Mouse (Mus musculus): Measurements from ENCODE around the gene Fhl1.
A peak's percentile ranks its signal among the peaks of the same experiment; 100 is the strongest.

Gene Fhl1

DNA sequence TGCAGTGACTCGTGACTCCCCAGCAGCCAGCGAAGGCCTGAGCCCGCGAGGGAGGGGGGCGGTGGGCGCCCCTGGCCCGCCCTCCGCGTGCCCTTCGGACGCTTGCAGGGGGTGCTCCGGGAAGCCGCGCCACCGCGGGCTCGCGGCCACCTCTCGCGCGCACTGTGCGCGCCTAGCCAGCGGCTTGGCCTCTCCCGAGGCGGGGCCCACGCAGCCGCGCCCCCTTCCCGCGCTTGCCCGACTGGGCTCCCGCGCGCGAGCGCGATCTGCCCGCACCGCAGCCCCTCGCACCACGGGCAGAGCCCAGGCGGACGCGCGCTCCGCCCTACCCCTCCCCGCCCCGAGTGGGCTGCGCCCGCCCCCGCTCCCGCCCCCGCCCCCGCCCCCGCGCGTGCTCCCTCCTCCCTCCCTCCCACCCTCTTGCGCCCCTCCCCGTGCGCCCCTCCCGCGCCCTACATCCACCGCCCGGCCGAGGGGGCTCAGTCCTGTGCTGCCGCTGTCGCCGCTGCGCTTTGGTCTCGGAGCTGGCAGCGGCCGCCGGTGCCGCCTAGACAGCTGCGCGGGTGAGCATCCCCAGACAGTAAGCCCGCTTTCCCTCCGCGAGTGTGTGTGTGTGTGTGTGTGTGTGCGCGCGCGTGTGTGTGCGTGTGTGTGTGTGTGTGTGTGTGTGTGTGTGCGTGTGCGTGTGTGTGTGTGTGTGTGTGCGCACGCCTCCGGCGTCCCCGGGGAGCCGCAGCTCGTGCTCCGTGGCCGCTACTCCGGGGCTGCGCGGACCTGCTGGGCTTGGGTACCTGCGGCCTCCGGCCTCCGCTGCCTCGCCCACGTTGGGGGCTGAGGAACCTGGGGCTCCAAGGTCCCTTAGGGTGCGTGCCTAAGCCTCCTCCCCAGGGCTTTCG, at the start of gene Fhl1:
Gene Fhl1 (plus strand): TSS at position 482 of the 896 bp plus-strand sequence.
- DNase-seq (ENCODE audit: low read depth), result no peak

- peak; percentile 20 for DNase-seq (ENCODE audit: low read depth)
Observed at GRCm38 (mm10) chrX:56682156-56682720, 49.3 kb upstream of the Fhl1 start.

- DNase-seq (ENCODE audit: low read depth), result no peak
Observed at GRCm38 (mm10) chrX:56683521-56683920, 48.1 kb upstream of the Fhl1 start.

DNA sequence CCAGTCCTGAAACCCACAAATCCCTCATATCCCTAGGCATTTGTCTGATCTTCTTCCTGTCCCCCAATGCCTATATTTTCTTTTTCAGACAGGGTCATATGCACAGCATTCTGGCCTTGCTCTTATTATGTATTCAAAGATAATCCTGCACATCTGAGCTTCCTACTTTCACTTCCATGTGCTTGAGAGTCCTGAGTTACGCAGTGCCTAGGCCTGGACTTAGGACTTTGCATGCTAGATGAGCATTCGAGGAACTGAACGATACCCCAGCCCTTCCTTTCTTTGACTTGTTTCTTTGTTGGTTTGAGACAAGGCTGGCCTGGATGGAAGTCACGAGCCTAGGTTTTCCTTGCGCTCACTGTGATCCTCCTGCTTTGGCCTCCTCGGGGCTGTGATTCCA, 39.0 kb upstream of the Fhl1 start:
- no peak for DNase-seq (ENCODE audit: low read depth)

- no peak for DNase-seq (ENCODE audit: low read depth)
Observed at GRCm38 (mm10) chrX:56694539-56694938, 37.0 kb upstream of the Fhl1 start.

DNA sequence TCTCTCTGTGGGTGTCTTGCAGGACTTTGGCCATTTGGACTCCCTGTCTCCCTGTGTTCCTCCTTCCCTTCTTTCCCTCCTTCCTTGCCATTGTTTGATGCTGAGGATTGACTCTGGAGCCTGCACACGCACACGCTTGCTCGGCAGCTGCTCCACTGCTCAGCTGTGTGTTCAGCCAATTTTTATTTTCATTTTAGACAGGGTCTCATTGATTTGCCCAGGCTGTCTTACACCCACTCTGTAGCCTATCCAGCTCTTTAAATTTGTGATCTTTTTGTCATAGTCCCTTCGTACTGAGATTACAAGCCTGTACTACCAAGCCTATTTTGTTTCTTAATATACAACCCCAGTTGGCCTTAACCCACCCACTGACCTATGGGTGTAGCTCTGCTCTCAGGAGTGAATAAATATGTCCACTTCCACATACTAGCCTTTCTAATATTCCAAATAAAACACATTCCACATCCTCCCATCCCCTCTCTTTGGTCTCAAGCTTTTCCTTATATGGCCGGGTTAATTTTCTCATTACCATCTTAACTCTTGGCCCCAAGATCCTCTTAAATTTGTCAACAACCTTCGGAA, 34.3 kb upstream of the Fhl1 start:
- DNase-seq (ENCODE audit: low read depth), result no peak

DNA sequence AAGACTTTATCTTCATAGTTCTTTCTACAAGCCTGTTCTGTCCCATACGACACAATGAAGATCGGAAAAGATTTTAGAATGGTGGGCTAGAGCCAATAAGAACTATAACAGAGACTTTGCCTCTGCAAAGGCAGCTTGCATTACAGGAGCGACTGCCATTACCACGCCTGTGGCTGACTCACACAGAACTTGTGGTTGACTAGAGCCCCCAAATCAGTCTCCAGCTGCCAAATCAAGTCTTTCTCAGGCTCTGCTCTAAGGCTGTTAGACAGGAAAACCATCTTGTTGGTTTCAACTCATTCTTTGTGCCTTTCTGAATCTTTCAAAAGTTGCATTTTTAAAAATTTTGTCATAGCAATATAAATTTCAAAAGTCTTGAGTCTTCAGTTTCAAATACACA, 33.7 kb upstream of the Fhl1 start:
- DNase-seq (ENCODE audit: low read depth), result peak; percentile 31

GRCm38 (mm10) chrX:56701261-56701660, 30.3 kb upstream of the Fhl1 start:
- no peak for DNase-seq (ENCODE audit: low read depth)

GRCm38 (mm10) chrX:56703965-56704562, 27.5 kb upstream of the Fhl1 start:
- peak; percentile 32 for DNase-seq (ENCODE audit: low read depth)

- no peak for DNase-seq (ENCODE audit: low read depth)
Observed at GRCm38 (mm10) chrX:56708592-56709370, 22.8 kb upstream of the Fhl1 start.

DNA sequence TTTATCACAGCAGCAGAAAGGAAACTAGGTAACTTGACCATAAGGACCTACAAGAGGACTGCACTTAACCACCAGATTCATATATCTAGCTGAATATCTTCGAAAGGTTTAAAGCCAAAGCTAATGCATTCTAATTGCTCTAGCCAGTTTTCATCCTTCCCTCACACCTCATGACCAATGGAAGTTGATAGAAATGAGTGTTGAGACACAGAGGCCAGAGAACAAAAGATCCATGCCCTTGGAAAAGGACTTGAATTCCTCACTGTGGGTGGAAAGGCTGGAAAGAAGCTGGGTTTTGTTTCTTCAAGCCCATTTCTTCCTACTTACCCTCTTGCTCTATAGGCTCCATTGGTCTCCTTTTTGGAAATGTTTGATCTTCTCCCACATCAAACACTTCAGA, 21.1 kb upstream of the Fhl1 start:
- DNase-seq (ENCODE audit: low read depth), result no peak

GRCm38 (mm10) chrX:56712666-56713065, 18.9 kb upstream of the Fhl1 start:
- no peak for DNase-seq (ENCODE audit: low read depth)

GRCm38 (mm10) chrX:56722559-56722958, 9.0 kb upstream of the Fhl1 start:
- no peak for DNase-seq (ENCODE audit: low read depth)

GRCm38 (mm10) chrX:56728507-56728906, 3.1 kb upstream of the Fhl1 start:
- no peak for DNase-seq (ENCODE audit: low read depth)

- DNase-seq (ENCODE audit: low read depth), result no peak
Observed at GRCm38 (mm10) chrX:56730828-56731305, 720 bp upstream of the Fhl1 start.

- DNase-seq (ENCODE audit: low read depth), result no peak
Observed at GRCm38 (mm10) chrX:56732401-56732800, 814 bp downstream of the Fhl1 start.

GRCm38 (mm10) chrX:56734436-56734835, 2.8 kb downstream of the Fhl1 start:
- DNase-seq (ENCODE audit: low read depth), result no peak

DNA sequence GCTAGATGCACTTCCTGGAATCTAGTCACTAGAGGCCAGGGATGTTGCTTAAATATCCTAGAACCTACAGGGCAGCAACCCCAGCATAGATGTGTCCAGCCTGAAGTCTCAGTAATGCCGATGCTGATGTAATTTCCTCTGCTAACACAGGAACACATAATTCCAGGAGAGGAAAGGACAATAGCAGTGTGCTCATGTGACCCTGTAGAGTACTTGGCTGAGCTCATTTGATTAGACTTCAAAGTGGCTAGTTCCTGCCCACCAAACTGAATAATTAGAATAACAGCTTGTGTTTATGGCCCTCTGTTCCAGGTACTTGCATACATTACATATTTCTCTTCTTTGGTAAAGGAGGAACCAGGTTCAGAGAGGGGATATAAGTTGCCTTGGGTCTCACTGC, 4.6 kb downstream of the Fhl1 start:
- no peak for DNase-seq (ENCODE audit: low read depth)

DNA sequence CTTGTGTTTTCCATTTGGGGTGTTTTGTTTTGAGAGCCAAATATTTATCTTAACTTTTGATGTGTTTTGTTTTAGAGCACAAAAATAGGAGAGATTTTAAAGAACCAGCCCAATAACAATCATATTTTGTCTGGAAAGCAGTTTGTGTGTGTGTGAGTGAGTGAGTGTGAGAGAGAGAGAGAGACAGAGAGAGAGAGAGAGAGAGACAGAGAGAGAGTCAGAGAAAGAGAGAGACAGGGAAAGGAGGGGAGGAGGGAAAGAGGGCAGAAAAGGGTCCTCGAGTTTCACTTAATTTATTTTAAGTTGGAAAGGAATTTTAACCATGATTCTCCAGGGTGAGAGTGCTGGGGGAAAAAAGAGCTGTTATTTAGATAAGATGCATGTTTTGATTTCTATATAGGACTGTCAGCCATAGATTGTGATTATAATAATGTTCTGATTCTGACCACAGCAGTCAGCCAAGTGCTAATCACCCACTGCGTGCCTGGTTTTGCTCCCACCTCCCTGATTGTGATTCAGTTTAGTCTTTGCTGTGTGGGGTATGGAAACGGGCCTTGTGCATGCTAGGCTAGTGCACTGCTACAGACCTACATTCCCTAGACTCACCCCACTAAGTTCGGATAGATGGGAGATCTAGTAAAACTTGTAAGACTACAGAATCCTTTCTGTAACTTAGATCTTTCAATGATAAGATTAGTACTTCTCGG, 6.4 kb downstream of the Fhl1 start:
- DNase-seq (ENCODE audit: low read depth), result no peak

GRCm38 (mm10) chrX:56741428-56741827, 9.8 kb downstream of the Fhl1 start:
- no peak for DNase-seq (ENCODE audit: low read depth)

GRCm38 (mm10) chrX:56751536-56751935, 19.9 kb downstream of the Fhl1 start:
- peak; percentile 17 for DNase-seq (ENCODE audit: low read depth)
